Mouse (Mus musculus) forebrain, embryonic 11.5 days (tissue): ENCODE measurements around the gene Morn4. TPM values are rescaled to one million over a fixed set of nuclear protein-coding genes. Genes with fewer than 3 reads are reported as not detected.

ENCODE experiments used
- ATAC-seq: fragments of 200-750 bp; cut with Nextera tagmentation; replicated peaks from 2 replicates; pipeline ENCODE4 v1.8.0; 2017; ENCODE audit warnings: moderate TSS enrichment; ENCODE audit not compliant: low FRiP score
- DNase-seq: peaks from one replicate; pipeline ENCODE4 v3.0.0-alpha.2; 2017; ENCODE audit warnings: low spot score
- H3K27ac ChIP-seq: fragments of 300-500 bp; sonication (generic); 2 replicates; pipeline ENCODE4 v1.5.1; 2014; ENCODE audit warnings: low read depth, low read length
- H3K27me3 ChIP-seq: fragments of 300-500 bp; sonication (generic); 2 replicates; pipeline ENCODE4 v1.6.1; 2014; ENCODE audit warnings: mild to moderate bottlenecking, low read length, mixed read lengths; ENCODE audit not compliant: control insufficient read depth, insufficient read depth
- H3K36me3 ChIP-seq: fragments of 300-500 bp; sonication (generic); 2 replicates; pipeline ENCODE4 v1.6.1; 2014; ENCODE audit warnings: mild to moderate bottlenecking, low read length, moderate library complexity, mixed read lengths; ENCODE audit not compliant: control insufficient read depth, insufficient read depth
- H3K4me1 ChIP-seq: fragments of 300-500 bp; sonication (generic); replicated peaks from 2 replicates; pipeline ENCODE4 v1.6.1; 2014; ENCODE audit warnings: low read length, mixed read lengths; ENCODE audit not compliant: control insufficient read depth, insufficient read depth
- H3K4me2 ChIP-seq: fragments of 300-500 bp; sonication (generic); 2 replicates; pipeline ENCODE4 v1.6.1; 2014; ENCODE audit warnings: low read depth, mild to moderate bottlenecking, low read length, moderate library complexity, mixed read lengths; ENCODE audit not compliant: severe bottlenecking
- H3K4me3 ChIP-seq: fragments of 300-500 bp; sonication (generic); 2 replicates; pipeline ENCODE4 v1.5.1; 2014; ENCODE audit warnings: low read depth, low read length
- H3K9ac ChIP-seq: fragments of 300-500 bp; sonication (generic); 2 replicates; pipeline ENCODE4 v1.6.1; 2014; ENCODE audit warnings: low read length
- H3K9me3 ChIP-seq: fragments of 300-500 bp; sonication (generic); 2 replicates; pipeline ENCODE4 v1.6.1; 2016; ENCODE audit warnings: low read length, mixed read lengths; ENCODE audit not compliant: control insufficient read depth
- WGBS: fragments of 180-500 bp; shearing (Covaris S2); extraction: QIAGEN DNeasy Blood & Tissue Kit; methylation state at CpG from one replicate; pipeline ENCODE4 v1.1.7; 2014; 5-methylcytosine and 5-hydroxymethylcytosine counted together
- polyA plus RNA-seq: library from polyadenylated mRNA; unstranded; fragments of >200 nt; fragmentation: Nextera tagmentation; extraction: Ambion mirVana; gene quantifications from 2 replicates; pipeline ENCODE4 v1.2.1, GENCODE M21; 2014

The Morn4 gene
- polyA plus RNA-seq, 1 experiment from 2014 or later, result 52.9 TPM

- DNase-seq (no peak), ATAC-seq (no peak)
- Histone ChIP-seq H3K4me2 (no peak overlapping the region), H3K4me1 (peaks cover 4% of the 10 kb centered on the region), H3K36me3 (peaks cover 2% of the 10 kb centered on the region; the same call in 1 of the 2 replicates), H3K27ac (no peak overlapping the region), H3K9me3 (no peaks in the 10 kb centered on the region), H3K27me3 (no peaks in the 10 kb centered on the region), H3K9ac (no peak overlapping the region), H3K4me3 (no peak overlapping the region)
- WGBS, result 84% methylated on average over 6 of the region's 6 CpGs
Measured at GRCm38 (mm10) chr19:42126219-42126605, 40.1 kb upstream of the Morn4 start.

- Histone ChIP-seq H3K36me3 (peaks cover 2% of the 10 kb centered on the region; the same call in 1 of the 2 replicates), H3K4me2 (no peak overlapping the region), H3K4me1 (peaks cover 4% of the 10 kb centered on the region), H3K9me3 (no peaks in the 10 kb centered on the region), H3K27me3 (no peaks in the 10 kb centered on the region), H3K4me3 (no peak overlapping the region), H3K9ac (no peak overlapping the region), H3K27ac (no peak overlapping the region)
- 85% methylated on average over 11 of the region's 11 CpGs for WGBS
- ATAC-seq, result no peak
- DNase-seq, result no peak
Measured at GRCm38 (mm10) chr19:42125501-42126218, 39.5 kb upstream of the Morn4 start.

- no peak overlapping the region for H3K27ac ChIP-seq
- DNase-seq (no peak), ATAC-seq (no peak)
- peaks cover 2% of the 10 kb centered on the region; the same call in 1 of the 2 replicates for H3K36me3 ChIP-seq
- no peak overlapping the region for H3K4me3 ChIP-seq
- H3K9ac ChIP-seq, result no peak overlapping the region
- H3K4me1 ChIP-seq, result peaks cover 2% of the 10 kb centered on the region
- H3K4me2 ChIP-seq, result no peak overlapping the region
- H3K9me3 ChIP-seq, result no peaks in the 10 kb centered on the region
- WGBS, result 86% methylated on average over 13 of the region's 13 CpGs
- H3K27me3 ChIP-seq, result no peaks in the 10 kb centered on the region
Measured at GRCm38 (mm10) chr19:42124684-42125083, 38.5 kb upstream of the Morn4 start.

- no peak for DNase-seq
- no peak for ATAC-seq
- Histone ChIP-seq H3K4me2 (no peak overlapping the region), H3K9me3 (no peaks in the 10 kb centered on the region), H3K27ac (no peak overlapping the region), H3K4me1 (no peaks in the 10 kb centered on the region), H3K4me3 (no peak overlapping the region), H3K9ac (no peak overlapping the region), H3K27me3 (no peaks in the 10 kb centered on the region), H3K36me3 (peaks cover 2% of the 10 kb centered on the region; the same call in 1 of the 2 replicates)
- 95% methylated on average over 8 of the region's 8 CpGs for WGBS
Measured at GRCm38 (mm10) chr19:42120451-42120850, 34.3 kb upstream of the Morn4 start.

- Histone ChIP-seq H3K27ac (no peak overlapping the region), H3K4me2 (no peak overlapping the region), H3K27me3 (no peaks in the 10 kb centered on the region), H3K9me3 (no peaks in the 10 kb centered on the region), H3K36me3 (peaks cover 2% of the 10 kb centered on the region; the same call in 1 of the 2 replicates), H3K4me3 (no peak overlapping the region), H3K4me1 (no peaks in the 10 kb centered on the region), H3K9ac (no peak overlapping the region)
- 85% methylated on average over 5 of the region's 5 CpGs for WGBS
- DNase-seq (no peak), ATAC-seq (no peak)
Measured at GRCm38 (mm10) chr19:42118596-42118995, 32.4 kb upstream of the Morn4 start.

- Histone ChIP-seq H3K4me1 (no peaks in the 10 kb centered on the region), H3K9ac (no peak overlapping the region), H3K9me3 (no peaks in the 10 kb centered on the region), H3K27me3 (no peaks in the 10 kb centered on the region), H3K36me3 (peaks cover 2% of the 10 kb centered on the region; the same call in 1 of the 2 replicates), H3K27ac (no peak overlapping the region), H3K4me3 (no peak overlapping the region), H3K4me2 (no peak overlapping the region)
- WGBS, result 93% methylated on average over 9 of the region's 9 CpGs
- ATAC-seq (no peak), DNase-seq (no peak)
Measured at GRCm38 (mm10) chr19:42118142-42118541, 32.0 kb upstream of the Morn4 start.

GRCm38 (mm10) chr19:42115783-42116335 lies 29.7 kb upstream of the Morn4 start:
- Histone ChIP-seq H3K4me1 (no peaks in the 10 kb centered on the region), H3K27ac (no peak overlapping the region), H3K4me2 (no peak overlapping the region), H3K9me3 (no peaks in the 10 kb centered on the region), H3K9ac (no peak overlapping the region), H3K4me3 (no peak overlapping the region), H3K36me3 (no peaks in the 10 kb centered on the region; the same call in 1 of the 2 replicates), H3K27me3 (no peaks in the 10 kb centered on the region)
- DNase-seq, result no peak
- 83% methylated on average over 4 of the region's 4 CpGs for WGBS
- no peak for ATAC-seq

- no peaks in the 10 kb centered on the region for H3K9me3 ChIP-seq
- H3K4me1 ChIP-seq, result no peaks in the 10 kb centered on the region
- H3K27ac ChIP-seq, result no peak overlapping the region
- H3K4me3 ChIP-seq, result no peak overlapping the region
- H3K36me3 ChIP-seq, result peaks cover 4% of the 10 kb centered on the region; the same call in 1 of the 2 replicates
- ATAC-seq, result no peak
- no peak overlapping the region for H3K4me2 ChIP-seq
- H3K27me3 ChIP-seq, result no peaks in the 10 kb centered on the region
- WGBS, result 96% methylated on average over 9 of the region's 9 CpGs
- no peak overlapping the region for H3K9ac ChIP-seq
- no peak for DNase-seq
Measured at GRCm38 (mm10) chr19:42104681-42105080, 18.5 kb upstream of the Morn4 start.

- H3K9ac ChIP-seq, result no peak overlapping the region
- WGBS, result 91% methylated on average over 3 of the region's 3 CpGs
- no peaks in the 10 kb centered on the region for H3K4me1 ChIP-seq
- DNase-seq (no peak), ATAC-seq (no peak)
- H3K9me3 ChIP-seq, result no peaks in the 10 kb centered on the region
- no peak overlapping the region for H3K4me2 ChIP-seq
- no peak overlapping the region for H3K27ac ChIP-seq
- no peaks in the 10 kb centered on the region; the same call in 1 of the 2 replicates for H3K36me3 ChIP-seq
- H3K4me3 ChIP-seq, result no peak overlapping the region
- no peaks in the 10 kb centered on the region for H3K27me3 ChIP-seq
Measured at GRCm38 (mm10) chr19:42099406-42099805, 13.2 kb upstream of the Morn4 start.
